In the genomic region with DNA sequence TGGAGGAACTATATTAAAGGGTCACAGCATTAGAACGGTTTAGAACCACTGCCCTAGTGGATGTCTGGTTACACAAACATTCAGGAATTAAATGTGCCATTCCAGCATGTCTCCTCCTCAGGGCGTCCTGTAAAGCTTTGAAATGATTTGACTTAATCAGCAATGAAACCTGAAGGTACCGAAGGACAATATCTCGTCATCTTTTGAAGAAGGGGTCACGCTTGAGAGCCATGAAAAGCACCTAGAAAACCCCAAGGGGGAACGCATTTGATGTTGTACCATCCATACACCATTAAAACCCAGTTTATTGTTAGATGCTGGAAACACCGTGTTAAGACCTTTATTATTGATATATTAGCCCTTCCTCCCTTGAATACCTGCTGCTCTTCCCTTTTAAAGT, we compare ENCODE assay signal across 24 mouse cellular contexts.
"Had no signal": no experiment of that assay in that cellular context is flagged by ENCODE, and none has a peak within 500 bp of the region (broad histone marks: within the 10 kb centered on the region; RNA-seq: fewer than 3 reads in every experiment).

No protein-coding gene starts in this region.

- ATAC-seq: hindbrain, postnatal 0 days; intestine, embryonic 15.5 days; intestine, postnatal 0 days; liver, embryonic 12.5 days had no signal

- H3K4me3 ChIP-seq: gastrocnemius, adult 2 months; heart, adult 2 months; heart, embryonic 13.5 days; heart, embryonic 15.5 days; hindbrain, embryonic 13.5 days; hindbrain, embryonic 15.5 days; intestine, embryonic 15.5 days; kidney, embryonic 15.5 days; limb, embryonic 13.5 days; limb, embryonic 15.5 days; liver, embryonic 12.5 days had no signal

- H3K9ac ChIP-seq: heart, embryonic 13.5 days; heart, embryonic 15.5 days; hindbrain, embryonic 13.5 days; hindbrain, embryonic 15.5 days; intestine, embryonic 15.5 days; kidney, embryonic 15.5 days; limb, embryonic 13.5 days; limb, embryonic 15.5 days; liver, embryonic 12.5 days had no signal

- H3K27me3 ChIP-seq: heart, embryonic 13.5 days; heart, embryonic 15.5 days; hindbrain, embryonic 13.5 days; hindbrain, embryonic 15.5 days; intestine, embryonic 15.5 days; kidney, embryonic 15.5 days; limb, embryonic 13.5 days; limb, embryonic 15.5 days; liver, embryonic 12.5 days had no signal

- H3K9me3 ChIP-seq: heart, embryonic 13.5 days; heart, embryonic 15.5 days; hindbrain, embryonic 13.5 days; hindbrain, embryonic 15.5 days; intestine, embryonic 15.5 days; kidney, embryonic 15.5 days; limb, embryonic 13.5 days; limb, embryonic 15.5 days; liver, embryonic 12.5 days had no signal

- H3K4me2 ChIP-seq: heart, embryonic 11.5 days; heart, embryonic 13.5 days; heart, embryonic 15.5 days; hindbrain, embryonic 13.5 days; hindbrain, embryonic 15.5 days; intestine, embryonic 15.5 days; kidney, embryonic 15.5 days; limb, embryonic 15.5 days; liver, embryonic 12.5 days had no signal

- DNase-seq: gastrocnemius, adult 2 months; gastrocnemius, postnatal 14 days; gastrocnemius, postnatal 36 days; heart, adult 2 months; heart, postnatal 14 days; heart, postnatal 36 days; kidney, adult 18-20 months; kidney, postnatal 14 days; layer of hippocampus, adult 9-11 months; layer of hippocampus, postnatal 36 days; left cerebral cortex, postnatal 4 days had no signal

- H3K36me3 ChIP-seq: heart, embryonic 15.5 days; hindbrain, embryonic 13.5 days; hindbrain, embryonic 15.5 days; intestine, embryonic 15.5 days; limb, embryonic 15.5 days; liver, embryonic 12.5 days had no signal

- H3K27ac ChIP-seq: heart, embryonic 13.5 days; heart, embryonic 15.5 days; hindbrain, embryonic 13.5 days; hindbrain, embryonic 15.5 days; hindbrain, postnatal 0 days; intestine, embryonic 15.5 days; kidney, embryonic 15.5 days; kidney, postnatal 0 days; limb, embryonic 13.5 days; limb, embryonic 15.5 days; liver, embryonic 12.5 days had no signal
